Mouse (Mus musculus) bone marrow macrophage, adult 2 months (primary cell): ENCODE results near the gene Tax1bp3.

Source experiments
- CTCF ChIP-seq: IDR thresholded peaks from 2 replicates; pipeline ENCODE4 v1.5.1; 2012; ENCODE audit warnings: low read depth, mild to moderate bottlenecking, low read length, moderate library complexity
- POLR2A ChIP-seq: IDR thresholded peaks from 2 replicates; pipeline ENCODE4 v1.6.1; 2012; ENCODE audit warnings: mild to moderate bottlenecking, low read depth, low read length, borderline replicate concordance

DNA sequence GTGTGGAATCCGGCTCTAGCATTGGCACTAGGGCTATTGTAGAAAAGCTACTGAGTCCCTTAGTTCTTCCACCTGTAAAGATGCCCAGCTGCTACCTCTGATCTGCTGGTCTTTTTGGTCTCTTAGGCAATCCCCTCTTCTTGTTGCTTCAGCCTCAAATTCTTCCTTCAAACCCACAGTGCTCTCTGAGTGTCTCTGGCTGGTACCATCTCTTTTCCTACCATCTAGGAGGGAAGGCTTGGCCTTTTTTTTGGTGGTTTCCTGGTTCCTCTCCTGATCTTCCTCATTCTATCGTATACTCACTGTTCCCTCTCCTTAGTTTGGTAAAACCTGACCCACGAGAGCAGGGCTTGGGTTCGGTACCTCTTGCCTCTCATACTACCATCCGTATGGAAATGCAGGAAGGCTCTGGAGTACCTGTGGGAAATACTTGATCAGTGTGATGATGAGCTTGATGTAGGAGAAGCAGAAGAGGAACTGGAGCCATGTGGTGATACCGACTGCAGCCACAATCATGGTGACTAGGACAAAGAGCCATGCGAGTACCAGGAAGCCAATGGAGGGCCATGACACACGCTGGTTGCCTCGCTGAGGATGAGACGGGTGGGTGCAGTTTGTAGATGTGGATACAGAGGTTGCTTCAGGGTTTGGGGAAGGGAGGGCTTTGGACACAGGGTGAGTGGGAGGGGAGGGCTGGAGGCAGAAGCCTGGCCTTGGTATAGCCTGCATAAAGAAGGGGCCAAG lies 9.2 kb downstream of the Tax1bp3 start:
- TF ChIP-seq POLR2A (no peak), CTCF (no peak)
